Mouse (Mus musculus) liver, adult 10 weeks (tissue): ENCODE data around the gene Cngb1. TPM values are rescaled to one million over a fixed set of nuclear protein-coding genes. Genes with fewer than 3 reads are reported as not detected.

Experiments used
- polyA plus RNA-seq: library from polyadenylated mRNA; stranded (reverse); fragments of 350-450 nt; fragmentation: Illumina TruSeq; extraction: RNeasy Lipid Tissue Mini Kit (QIAGEN cat#74804); gene quantifications from one replicate; pipeline ENCODE4 v1.2.3, GENCODE M21; 2014; ENCODE audit warnings: low read depth, low replicate concordance

Gene Cngb1
- polyA plus RNA-seq, result not detected

DNA sequence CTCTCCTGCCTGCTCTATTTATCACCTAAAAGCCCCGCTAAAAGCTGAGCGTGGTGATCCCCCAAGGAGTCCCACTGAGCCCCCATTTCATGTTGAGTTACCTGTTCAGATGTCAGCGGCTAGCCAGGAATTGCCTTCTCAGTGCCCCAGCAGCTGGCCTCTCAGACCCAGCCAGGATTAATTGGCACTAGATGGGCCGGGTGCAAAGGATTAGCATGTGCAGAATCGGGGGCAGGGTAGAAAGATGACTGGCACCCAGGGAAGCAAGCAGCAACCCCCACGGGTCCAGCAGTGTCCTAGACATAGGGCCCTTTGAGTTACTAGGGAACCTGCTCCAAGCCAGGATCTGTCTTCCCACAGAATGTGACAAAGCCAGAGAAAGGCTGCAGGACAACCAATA lies at the start of gene Cngb1:
Gene Cngb1, minus strand, starts transcription at position 155 of the 400 bp plus-strand sequence.

DNA sequence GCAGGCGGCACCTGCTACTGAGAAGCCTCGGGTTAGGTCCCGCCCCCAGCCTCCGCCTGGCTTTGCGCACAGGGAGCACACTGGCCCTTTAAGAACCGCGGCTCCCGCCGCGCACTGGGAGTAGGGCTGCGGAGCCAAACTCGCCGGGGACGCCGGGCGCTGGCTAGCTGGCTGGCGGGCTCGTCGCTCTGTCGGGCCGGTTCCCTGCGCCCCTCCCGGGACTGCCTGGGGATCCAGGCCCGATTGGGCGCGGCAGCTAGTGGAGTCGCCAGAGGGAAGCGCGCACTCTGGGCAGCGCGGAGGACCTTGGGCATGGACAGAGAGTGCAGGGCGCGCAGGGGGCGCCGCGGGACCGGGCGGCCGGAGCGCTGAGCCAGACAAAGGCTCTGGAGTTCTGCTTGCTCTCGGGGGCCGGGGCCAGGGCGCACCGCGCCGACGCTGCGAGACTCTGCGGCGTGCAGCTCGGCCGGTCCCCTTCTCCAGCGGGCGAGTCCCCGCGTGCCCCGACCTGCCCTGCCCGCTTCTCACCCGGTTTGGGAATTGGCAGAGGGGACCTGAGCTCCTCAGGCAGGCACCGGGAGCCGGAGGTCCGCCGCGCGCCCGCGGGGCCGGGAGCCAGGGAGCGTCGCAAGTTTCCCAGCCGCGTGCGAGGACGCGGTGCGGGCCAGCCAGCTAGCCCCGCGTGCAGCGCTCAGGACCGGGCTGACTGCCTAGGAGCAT lies 45.9 kb upstream of the Cngb1 start, which contains the start of gene Mmp15:
Gene Mmp15, plus strand, starts transcription at position 118 of the 720 bp plus-strand sequence.

GRCm38 (mm10) chr8:95331720-95332436 lies 25.5 kb upstream of the Cngb1 start, which contains the start of the genes Zfp319 and Usb1:
Zfp319 (minus strand) TSS chr8:95331950.
Usb1 (plus strand) TSS chr8:95332284.

GRCm38 (mm10) chr8:95310342-95310970 lies 4.1 kb upstream of the Cngb1 start, which contains the start of gene Tepp:
Tepp (plus strand) TSS chr8:95310566.

GRCm38 (mm10) chr8:95202649-95203275 lies 103.6 kb downstream of the Cngb1 start, which contains the start of gene Kifc3:
Kifc3 (minus strand) TSS chr8:95202812.

Other genes with a start within 250 kb of the Cngb1 start
- not detected for gene Katnb1, start 225.4 kb downstream of the Cngb1 start, polyA plus RNA-seq
- gene Kifc3, start 103.8 kb downstream of the Cngb1 start, polyA plus RNA-seq, result 0.90 TPM
- gene Tepp, start 4.0 kb upstream of the Cngb1 start, polyA plus RNA-seq, result not detected
- 0.69 TPM for gene Zfp319, start 25.4 kb upstream of the Cngb1 start, polyA plus RNA-seq
- gene Usb1, start 25.7 kb upstream of the Cngb1 start, polyA plus RNA-seq, result 2.1 TPM
- 0.79 TPM for gene Mmp15, start 45.7 kb upstream of the Cngb1 start, polyA plus RNA-seq
- gene Cfap20, start 128.3 kb upstream of the Cngb1 start, polyA plus RNA-seq, result 31.0 TPM
- 70.5 TPM for gene Csnk2a2, start 183.5 kb upstream of the Cngb1 start, polyA plus RNA-seq
- gene Ccdc113, start 227.5 kb upstream of the Cngb1 start, polyA plus RNA-seq, result not detected